Mouse (Mus musculus): ENCODE measurements at regions not wholly inside any gene's neighbourhood (a gene's known extent, or its start where the extent isn't known, plus 50 kb on each side); places are given as distances from the start of the nearest gene placed in this dataset.

GRCm38 (mm10) chrX:57869648-57870047 lies 152.9 kb upstream of the Zic3 start:
- 80% methylated on average over 5 of the region's 5 CpGs for WGBS
- no peaks in the 10 kb centered on the region for H3K4me1 ChIP-seq (ENCODE audit: control insufficient read depth, insufficient read depth, low read length)
- no peak for DNase-seq
- H3K27me3 ChIP-seq (replicated peaks; ENCODE audit: control insufficient read depth, insufficient read depth, low read length), result no peaks in the 10 kb centered on the region
- no peak overlapping the region for H3K4me3 ChIP-seq (ENCODE audit: insufficient read depth, low read depth, low read length)
- no peaks in the 10 kb centered on the region for H3K36me3 ChIP-seq (ENCODE audit: control insufficient read depth, insufficient read depth, low read length)
- TF ChIP-seq POLR2A (IDR thresholded peaks at IDR 0.05; ENCODE audit: low read depth, low read length), result no peak
- TF ChIP-seq CTCF (conservative IDR thresholded peaks at IDR 0.05; ENCODE audit: insufficient read depth, insufficient read length, low read depth, low read length), result no peak
- H3K27ac ChIP-seq (ENCODE audit: insufficient read depth, low read depth, low read length), result no peak overlapping the region

- no peak for DNase-seq
- WGBS, result 10% methylated on average over 11 of the region's 11 CpGs
Measured at GRCm38 (mm10) chrX:57916705-57917104, 105.8 kb upstream of the Zic3 start.

DNA sequence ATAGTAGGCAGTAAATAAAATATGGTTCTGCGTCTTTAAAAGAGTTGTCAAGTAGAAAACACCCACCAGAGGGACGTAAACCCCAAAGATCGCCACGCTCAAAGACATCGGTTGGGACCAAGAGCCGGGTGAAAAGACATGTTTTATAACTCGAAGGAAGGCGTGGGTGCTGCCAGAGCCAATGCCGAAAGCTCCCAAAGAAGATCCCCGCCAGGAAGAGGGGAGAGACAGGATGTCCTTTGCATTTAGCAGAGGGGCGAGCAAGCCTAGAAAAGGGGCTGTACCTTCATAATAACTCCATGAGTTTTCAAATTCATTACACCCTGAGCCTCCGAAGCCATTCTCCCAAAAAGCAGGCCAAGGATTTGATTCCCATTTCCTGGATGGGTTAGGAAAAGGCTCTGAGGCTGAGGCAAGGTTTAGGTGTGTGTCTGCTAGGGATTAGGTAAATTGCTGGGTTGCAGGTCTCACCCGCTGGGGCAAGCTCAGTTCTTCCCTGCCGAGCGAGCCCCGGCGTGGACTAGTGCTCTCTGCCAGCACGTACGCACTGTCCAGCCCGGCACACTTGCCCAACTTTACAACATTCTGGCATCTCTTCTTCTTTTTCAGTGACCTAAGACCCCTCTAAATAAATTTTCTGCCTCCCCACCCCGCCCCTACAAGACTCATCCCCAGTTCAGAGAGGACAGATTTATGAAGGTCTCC lies 104.9 kb upstream of the Zic3 start:
- WGBS, result 7% methylated on average over 21 of the region's 21 CpGs
- DNase-seq, result no peak
- Histone ChIP-seq H3K4me1 (ENCODE audit: control insufficient read depth, insufficient read depth, low read length) (no peaks in the 10 kb centered on the region), H3K36me3 (ENCODE audit: control insufficient read depth, insufficient read depth, low read length) (no peaks in the 10 kb centered on the region), H3K4me3 (ENCODE audit: insufficient read depth, low read depth, low read length) (no peak overlapping the region), H3K27ac (ENCODE audit: insufficient read depth, low read depth, low read length) (no peak overlapping the region), H3K27me3 (replicated peaks; ENCODE audit: control insufficient read depth, insufficient read depth, low read length) (peaks cover 3% of the 10 kb centered on the region; the same call in 1 of the 2 replicates)
- TF ChIP-seq CTCF (conservative IDR thresholded peaks at IDR 0.05; ENCODE audit: insufficient read depth, insufficient read length, low read depth, low read length) (no peak), POLR2A (IDR thresholded peaks at IDR 0.05; ENCODE audit: low read depth, low read length) (no peak)

More at GRCm38 (mm10) chrX:57916705-57917104, 105.8 kb upstream of the Zic3 start:
- Histone ChIP-seq H3K4me3 (ENCODE audit: insufficient read depth, low read depth, low read length) (no peak overlapping the region), H3K27me3 (replicated peaks; ENCODE audit: control insufficient read depth, insufficient read depth, low read length) (peaks cover 2% of the 10 kb centered on the region; the same call in 1 of the 2 replicates), H3K4me1 (ENCODE audit: control insufficient read depth, insufficient read depth, low read length) (no peaks in the 10 kb centered on the region), H3K27ac (ENCODE audit: insufficient read depth, low read depth, low read length) (no peak overlapping the region), H3K36me3 (ENCODE audit: control insufficient read depth, insufficient read depth, low read length) (no peaks in the 10 kb centered on the region)
- no peak for TF ChIP-seq CTCF (conservative IDR thresholded peaks at IDR 0.05; ENCODE audit: insufficient read depth, insufficient read length, low read depth, low read length)
- no peak for TF ChIP-seq POLR2A (IDR thresholded peaks at IDR 0.05; ENCODE audit: low read depth, low read length)

DNA sequence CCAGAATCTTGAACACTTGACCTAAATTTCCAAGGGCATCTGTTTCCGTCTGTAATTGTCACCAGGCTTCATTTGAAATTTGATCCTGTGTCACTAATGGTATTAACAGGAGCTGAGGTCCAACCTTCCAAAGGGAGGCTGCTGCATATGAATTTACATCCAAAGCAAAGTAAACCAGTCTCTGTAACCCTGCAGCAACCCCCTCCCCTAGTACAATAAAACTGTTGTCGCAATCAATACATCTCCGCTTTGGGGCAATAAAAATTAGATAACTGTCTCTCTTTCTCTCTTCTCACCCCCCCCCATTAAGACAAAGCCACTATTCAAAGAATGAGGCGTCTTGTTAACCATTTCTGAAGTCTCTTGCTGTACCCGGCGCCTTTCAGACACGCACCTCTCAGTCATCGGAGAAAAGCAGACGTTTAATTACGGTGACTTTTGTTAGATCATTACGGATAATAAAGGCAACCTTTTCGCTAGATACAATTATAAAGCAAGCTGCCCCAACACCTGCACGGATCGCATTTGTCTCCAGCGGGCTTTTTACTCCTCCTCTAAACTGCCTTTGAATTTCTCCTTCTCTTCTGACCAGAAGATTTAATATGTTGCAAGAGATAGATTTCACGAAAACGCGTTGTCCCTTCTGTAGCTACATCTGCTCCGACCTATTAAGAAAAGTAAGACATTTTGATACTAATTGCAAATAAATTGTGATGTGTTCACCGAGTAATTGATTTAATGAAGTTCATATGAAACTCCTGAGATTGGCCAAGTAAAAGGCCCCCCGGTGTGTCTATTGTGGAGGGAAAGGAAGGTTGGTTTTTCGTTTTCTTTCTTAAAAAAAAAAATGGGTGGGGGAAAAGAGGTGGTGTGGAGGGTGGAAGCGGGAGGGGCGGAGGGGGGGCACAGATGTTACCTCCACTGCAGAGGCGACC lies 104.1 kb upstream of the Zic3 start:
- TF ChIP-seq POLR2A (IDR thresholded peaks at IDR 0.05; ENCODE audit: low read depth, low read length), result no peak
- no peak for TF ChIP-seq CTCF (conservative IDR thresholded peaks at IDR 0.05; ENCODE audit: insufficient read depth, insufficient read length, low read depth, low read length)
- H3K4me1 ChIP-seq (ENCODE audit: control insufficient read depth, insufficient read depth, low read length), result no peaks in the 10 kb centered on the region
- 3% methylated on average over 23 of the region's 25 CpGs for WGBS
- H3K27ac ChIP-seq (ENCODE audit: insufficient read depth, low read depth, low read length), result no peak overlapping the region
- no peak for DNase-seq
- H3K27me3 ChIP-seq (replicated peaks; ENCODE audit: control insufficient read depth, insufficient read depth, low read length), result peaks cover 3% of the 10 kb centered on the region; the same call in 1 of the 2 replicates
- H3K36me3 ChIP-seq (ENCODE audit: control insufficient read depth, insufficient read depth, low read length), result no peaks in the 10 kb centered on the region
- H3K4me3 ChIP-seq (ENCODE audit: insufficient read depth, low read depth, low read length), result no peak overlapping the region

DNA sequence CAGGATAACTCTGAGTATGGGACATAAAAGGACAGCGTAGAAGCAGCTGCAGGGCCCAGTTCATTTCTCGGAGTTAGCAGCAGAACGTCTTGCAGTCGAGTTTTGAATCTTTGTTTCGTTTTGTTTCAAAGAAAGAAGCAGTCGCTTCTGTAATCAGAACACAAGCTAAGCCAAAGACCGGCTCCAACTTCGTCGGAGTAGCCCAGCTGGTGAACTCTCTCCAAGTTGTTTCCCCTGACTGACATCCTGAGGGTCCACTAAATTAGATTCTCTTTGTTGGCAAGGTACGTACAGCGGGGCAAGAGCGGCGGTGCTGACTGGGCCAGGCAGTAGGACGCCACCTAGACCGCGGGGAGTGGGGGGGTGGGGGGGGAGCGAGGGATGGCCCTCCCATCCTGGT lies 102.6 kb upstream of the Zic3 start:
- no peak for DNase-seq
- H3K4me1 ChIP-seq (ENCODE audit: control insufficient read depth, insufficient read depth, low read length), result no peaks in the 10 kb centered on the region
- no peak overlapping the region for H3K27ac ChIP-seq (ENCODE audit: insufficient read depth, low read depth, low read length)
- no peaks in the 10 kb centered on the region for H3K36me3 ChIP-seq (ENCODE audit: control insufficient read depth, insufficient read depth, low read length)
- H3K27me3 ChIP-seq (replicated peaks; ENCODE audit: control insufficient read depth, insufficient read depth, low read length), result peaks cover 3% of the 10 kb centered on the region; the same call in 1 of the 2 replicates
- WGBS, result 5% methylated on average over 17 of the region's 17 CpGs
- TF ChIP-seq CTCF (conservative IDR thresholded peaks at IDR 0.05; ENCODE audit: insufficient read depth, insufficient read length, low read depth, low read length), result no peak
- TF ChIP-seq POLR2A (IDR thresholded peaks at IDR 0.05; ENCODE audit: low read depth, low read length), result no peak
- no peak overlapping the region for H3K4me3 ChIP-seq (ENCODE audit: insufficient read depth, low read depth, low read length)

DNA sequence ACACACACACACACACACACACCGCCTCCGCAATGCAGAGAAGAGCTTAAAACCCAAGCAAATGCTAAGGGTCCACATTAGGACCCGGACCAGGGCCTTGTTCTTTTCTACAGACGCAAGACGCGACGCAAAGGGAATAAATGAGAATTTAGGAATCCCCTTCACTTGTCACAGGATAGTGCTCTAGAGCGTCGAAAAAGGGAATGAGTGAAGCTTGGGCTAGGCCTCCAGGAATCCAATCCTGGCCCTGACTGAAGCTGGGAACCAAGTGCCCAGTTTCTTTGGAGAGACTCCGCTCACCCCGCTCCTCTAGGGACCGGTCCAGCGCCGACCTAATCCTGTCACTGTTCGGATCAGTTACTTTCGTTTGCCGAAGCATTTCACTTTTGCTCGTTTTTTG lies 102.1 kb upstream of the Zic3 start:
- H3K4me1 ChIP-seq (ENCODE audit: control insufficient read depth, insufficient read depth, low read length), result no peaks in the 10 kb centered on the region
- WGBS, result 9% methylated on average over 18 of the region's 18 CpGs
- no peak overlapping the region for H3K4me3 ChIP-seq (ENCODE audit: insufficient read depth, low read depth, low read length)
- no peak for DNase-seq
- H3K27ac ChIP-seq (ENCODE audit: insufficient read depth, low read depth, low read length), result no peak overlapping the region
- H3K36me3 ChIP-seq (ENCODE audit: control insufficient read depth, insufficient read depth, low read length), result no peaks in the 10 kb centered on the region
- peaks cover 3% of the 10 kb centered on the region; the same call in 1 of the 2 replicates for H3K27me3 ChIP-seq (replicated peaks; ENCODE audit: control insufficient read depth, insufficient read depth, low read length)
- TF ChIP-seq POLR2A (IDR thresholded peaks at IDR 0.05; ENCODE audit: low read depth, low read length) (no peak), CTCF (conservative IDR thresholded peaks at IDR 0.05; ENCODE audit: insufficient read depth, insufficient read length, low read depth, low read length) (no peak)

DNA sequence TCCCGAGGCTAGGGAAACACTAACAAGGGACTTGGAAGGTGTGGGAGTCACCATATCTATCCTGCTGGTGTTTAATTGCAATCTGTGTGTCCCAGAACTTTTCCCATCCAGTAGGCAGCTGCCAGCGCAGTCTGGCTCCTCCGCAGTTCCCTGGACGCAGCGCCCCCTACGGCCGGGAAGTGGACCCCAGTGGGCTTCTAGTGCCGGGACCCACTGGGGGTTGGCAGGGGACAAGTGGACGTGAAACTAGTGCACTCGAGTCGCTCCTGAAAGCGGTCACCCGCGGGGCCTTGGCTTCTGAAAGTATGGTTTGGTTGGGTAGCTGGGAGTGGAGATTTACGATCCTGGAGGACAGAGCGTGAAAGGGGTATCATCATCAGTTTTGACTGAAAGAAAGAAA lies 101.2 kb upstream of the Zic3 start:
- no peak for DNase-seq
- Histone ChIP-seq H3K4me3 (ENCODE audit: insufficient read depth, low read depth, low read length) (no peak overlapping the region), H3K27ac (ENCODE audit: insufficient read depth, low read depth, low read length) (no peak overlapping the region), H3K36me3 (ENCODE audit: control insufficient read depth, insufficient read depth, low read length) (no peaks in the 10 kb centered on the region), H3K4me1 (ENCODE audit: control insufficient read depth, insufficient read depth, low read length) (no peaks in the 10 kb centered on the region), H3K27me3 (replicated peaks; ENCODE audit: control insufficient read depth, insufficient read depth, low read length) (peaks cover 3% of the 10 kb centered on the region; the same call in 1 of the 2 replicates)
- TF ChIP-seq CTCF (conservative IDR thresholded peaks at IDR 0.05; ENCODE audit: insufficient read depth, insufficient read length, low read depth, low read length) (no peak), POLR2A (IDR thresholded peaks at IDR 0.05; ENCODE audit: low read depth, low read length) (no peak)
- WGBS, result 2% methylated on average over 16 of the region's 16 CpGs

Measured in kidney, adult 2 months (tissue).